Mouse (Mus musculus) embryo, embryonic 9.5 days (tissue): Measurements from ENCODE around the gene Cilp2.

Experiments used
- DNase-seq: peaks from one replicate; pipeline ENCODE4 v3.0.0-alpha.2; 2017; ENCODE audit errors: extremely low spot score

Cilp2 gene

DNA sequence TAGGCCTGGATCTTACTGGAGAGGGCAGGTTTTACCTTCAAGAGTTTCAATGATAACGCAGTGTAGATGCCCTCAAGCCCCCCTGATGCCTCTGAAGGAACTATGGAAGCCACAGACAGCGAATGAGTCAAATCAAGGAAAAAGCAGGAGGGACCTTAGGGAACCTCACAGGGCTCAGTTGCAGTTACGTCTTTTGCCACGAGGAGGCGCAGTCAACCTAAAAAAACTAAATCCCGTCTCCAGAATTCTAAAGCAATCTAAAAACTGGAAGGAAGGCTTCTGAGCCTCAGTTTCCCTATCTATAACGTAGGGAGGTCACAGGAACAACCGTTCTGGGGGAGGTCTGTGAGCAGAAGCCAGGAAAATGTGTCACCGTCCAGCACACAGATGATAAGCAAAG lies 13.3 kb downstream of the Cilp2 start:
- DNase-seq = peak; percentile 68

DNA sequence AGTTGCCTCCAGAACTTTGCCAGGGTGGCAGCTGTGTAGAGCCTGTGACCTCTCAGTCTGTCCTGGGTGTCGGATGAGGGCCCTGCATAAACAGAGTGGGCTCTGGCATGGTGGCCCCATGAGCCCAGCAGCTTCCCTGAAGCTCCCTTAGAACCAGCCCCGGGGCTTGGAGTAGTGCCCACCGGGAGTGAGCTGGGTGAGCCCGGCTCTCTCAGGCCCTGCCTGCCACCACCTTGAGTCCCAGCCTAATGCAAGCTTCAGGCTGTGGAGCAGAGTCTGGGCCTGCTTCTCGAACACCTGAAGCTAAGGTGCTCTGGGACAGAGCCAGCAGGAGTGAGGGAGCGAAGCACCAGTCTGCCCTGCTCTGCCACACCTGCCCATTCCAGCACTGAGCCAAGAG lies 16.6 kb downstream of the Cilp2 start:
- no peak for DNase-seq

DNA sequence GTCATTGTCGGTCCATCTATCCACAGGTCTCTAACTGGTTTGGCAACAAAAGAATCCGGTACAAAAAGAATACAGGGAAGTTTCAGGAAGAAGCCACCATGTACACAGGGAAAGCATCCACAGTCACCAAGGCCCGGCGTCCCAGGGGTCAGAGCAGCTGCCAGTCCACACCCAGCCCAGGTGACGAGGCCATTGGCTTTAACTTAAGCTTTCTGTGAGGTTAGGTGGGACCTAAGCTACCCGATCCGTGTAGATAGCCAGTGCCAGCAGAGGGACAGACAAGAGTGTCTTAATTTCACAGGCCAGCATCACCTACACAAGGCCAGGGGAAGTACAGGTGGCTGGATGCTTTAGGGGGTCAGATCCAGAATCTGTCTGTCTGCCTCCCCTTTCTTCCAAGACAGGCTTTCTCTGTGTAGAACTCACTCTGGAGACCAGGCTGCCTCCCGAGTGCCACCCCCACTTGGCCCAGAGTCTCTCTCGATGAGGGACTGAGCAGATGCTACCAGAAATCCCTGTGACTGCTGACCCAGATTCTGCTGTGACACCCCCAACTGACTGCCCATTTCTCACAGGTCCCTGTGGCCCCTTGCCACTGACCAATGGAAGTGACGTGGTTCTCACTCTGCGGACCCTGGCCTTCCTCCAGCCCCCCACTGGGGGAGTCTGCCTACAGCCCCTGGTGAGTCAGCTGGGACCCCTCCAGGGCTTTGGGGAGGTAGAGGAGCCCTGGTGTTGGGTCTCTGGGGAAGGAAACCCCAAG lies 17.3 kb downstream of the Cilp2 start:
- DNase-seq = no peak

DNA sequence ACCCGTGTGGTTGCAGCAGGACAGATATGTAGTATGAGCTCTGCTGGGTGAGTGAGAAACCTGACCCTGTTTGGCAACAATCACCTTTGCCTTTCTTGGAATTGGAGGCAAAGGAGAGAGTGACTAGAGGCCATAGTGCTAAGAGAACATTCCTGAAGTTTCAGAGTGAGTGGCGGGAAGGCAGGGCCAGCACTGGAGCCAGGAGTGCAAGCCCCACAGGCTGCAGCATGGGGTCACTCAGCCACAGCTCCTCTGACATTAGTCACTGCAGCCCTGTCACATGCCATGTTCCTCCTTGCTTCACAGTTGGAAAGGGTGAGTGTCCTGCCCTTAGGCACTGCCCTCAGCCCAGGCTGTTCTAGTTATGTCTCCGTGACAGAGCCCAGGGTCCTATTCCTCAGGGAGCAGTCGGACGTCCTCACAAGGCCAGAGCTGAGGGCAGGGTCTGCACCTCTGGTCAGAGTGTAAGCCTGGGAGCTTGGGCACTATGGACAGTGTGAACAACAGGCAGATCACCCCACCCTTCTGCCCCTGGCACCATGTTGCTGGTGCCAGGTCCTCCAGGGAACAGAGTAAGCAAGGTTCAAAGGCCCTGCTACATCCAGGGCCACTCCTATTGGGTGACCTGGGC lies 19.7 kb downstream of the Cilp2 start:
- no peak for DNase-seq

DNA sequence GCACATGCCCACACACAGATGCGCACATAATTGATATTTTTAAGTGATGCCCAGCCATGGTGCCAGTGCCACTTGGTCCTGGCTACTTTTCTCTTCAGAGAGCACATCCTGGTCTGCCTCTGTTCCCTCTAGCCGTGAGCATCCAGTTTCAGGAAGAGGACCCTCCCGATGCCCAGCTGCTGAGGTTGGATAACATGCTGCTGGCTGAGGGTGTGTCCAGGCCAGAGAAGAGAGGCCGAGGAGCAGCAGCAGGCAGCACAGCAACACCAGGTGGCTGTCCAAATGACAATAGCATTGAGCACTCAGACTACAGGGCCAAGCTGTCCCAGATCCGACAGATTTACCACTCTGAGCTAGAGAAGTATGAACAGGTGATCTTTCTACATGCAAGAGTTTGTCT lies 23.3 kb downstream of the Cilp2 start:
- DNase-seq = no peak

DNA sequence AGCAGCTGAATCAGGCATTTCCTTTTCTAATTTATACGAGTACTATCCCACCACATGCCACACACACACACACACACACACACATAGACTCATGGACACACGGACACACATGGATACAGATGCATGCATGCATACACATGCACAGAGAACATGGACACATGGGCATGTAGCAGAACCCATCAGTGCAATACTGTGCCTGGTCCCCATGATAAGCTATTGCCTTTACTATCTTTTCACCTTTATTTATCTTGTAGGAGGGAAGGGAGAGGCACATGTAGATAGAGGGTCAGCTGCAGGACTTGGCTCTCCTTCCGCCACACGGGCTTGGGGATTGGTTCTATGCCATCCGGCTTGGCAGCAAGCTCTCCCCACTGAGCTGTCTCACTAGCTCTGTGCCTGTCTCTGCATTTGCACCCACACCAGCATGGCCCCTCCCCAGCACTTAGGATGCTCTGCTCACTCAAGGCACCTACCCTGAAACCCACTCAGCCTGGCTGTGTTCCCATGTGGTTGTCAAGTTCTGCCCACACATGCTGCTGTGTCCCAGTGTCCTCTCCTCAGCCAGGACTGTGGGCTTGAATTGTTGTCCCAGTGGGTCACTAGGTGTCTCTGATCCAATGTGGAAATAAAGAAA lies 24.0 kb downstream of the Cilp2 start:
- DNase-seq = no peak

DNA sequence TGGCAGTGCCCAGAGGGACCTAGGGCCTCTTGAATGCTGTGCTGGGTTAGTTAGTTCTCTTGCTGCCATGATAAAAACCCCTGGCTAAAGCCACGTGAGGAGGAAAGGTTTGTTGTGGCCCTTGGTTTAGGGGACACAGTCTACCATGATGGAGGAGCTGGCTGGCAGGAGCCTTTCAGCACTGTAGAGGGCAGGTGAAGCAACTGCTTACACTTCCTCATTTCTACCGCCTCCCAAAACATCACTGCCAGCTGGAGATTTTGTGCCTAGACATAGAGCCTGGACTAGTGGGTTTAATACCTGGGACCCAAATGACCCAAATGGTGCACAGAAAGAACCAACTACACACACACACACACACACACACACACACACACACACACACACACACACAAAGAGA lies 26.2 kb downstream of the Cilp2 start:
- no peak for DNase-seq

DNA sequence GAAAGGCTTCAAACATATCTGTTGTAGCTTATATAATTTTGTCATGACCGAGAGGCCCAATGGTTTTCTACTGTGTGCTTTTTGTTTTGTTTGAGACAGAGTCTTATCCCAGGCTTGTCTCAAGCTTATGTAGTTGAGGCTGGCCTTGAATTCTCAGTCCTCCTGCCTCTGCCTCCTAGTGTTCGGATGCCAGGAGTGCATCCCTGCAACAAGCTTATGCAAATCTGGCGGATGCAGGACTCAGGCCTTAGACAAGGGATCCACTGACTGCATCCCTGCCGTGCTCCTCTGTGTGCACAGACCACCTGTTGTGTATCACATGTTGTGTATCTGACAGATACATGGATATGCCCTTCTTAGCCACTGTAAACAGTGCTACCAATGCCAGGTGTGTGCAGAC lies 26.7 kb downstream of the Cilp2 start:
- DNase-seq = no peak

DNA sequence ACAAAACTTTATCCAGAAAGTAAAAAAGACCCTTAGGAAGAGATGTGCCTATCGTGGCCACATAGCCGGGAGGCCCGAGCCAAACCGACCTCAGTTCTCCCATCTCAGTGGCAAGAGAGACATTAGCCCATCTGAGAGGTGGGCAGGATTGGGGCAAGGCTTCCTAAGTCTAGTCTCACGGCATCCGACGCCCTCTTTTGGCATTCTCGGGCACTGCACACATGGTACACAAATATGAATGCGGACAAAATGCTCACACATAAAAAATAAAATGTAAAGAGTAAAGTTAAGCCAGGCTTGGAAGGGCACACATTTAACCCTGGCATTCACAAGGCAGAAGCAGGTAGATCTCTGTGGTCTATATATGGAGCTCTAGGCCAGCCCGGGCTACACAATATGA lies 33.6 kb downstream of the Cilp2 start:
- no peak for DNase-seq

DNA sequence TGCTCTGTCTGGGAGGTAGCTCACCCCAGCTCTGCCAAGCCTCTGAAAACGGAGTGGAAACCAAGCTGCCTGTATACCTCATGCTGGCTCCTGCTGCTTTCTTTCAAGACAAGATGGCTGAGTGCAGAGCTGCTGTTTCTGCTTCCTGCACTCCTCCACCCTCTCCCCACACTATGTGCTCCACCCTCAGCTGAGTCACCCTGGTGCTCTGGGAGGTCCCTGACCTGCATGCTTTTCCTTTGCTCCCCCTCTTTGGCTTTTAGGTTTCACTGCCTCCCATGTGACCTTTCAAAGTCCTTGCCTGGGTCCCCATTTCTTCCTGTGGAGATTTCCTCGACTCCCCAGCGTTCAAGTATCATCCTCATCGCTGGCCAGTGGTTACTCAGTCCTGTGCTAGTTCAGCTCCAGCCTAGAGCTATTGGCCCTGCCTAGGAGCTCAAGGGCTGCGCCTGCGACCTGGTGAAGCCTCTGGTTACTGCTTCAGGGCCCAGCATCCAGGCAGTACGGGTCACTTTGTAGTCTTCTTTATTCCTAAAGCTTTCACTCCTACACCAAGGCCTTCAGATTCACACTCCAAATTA lies 36.5 kb downstream of the Cilp2 start:
- DNase-seq = no peak

DNA sequence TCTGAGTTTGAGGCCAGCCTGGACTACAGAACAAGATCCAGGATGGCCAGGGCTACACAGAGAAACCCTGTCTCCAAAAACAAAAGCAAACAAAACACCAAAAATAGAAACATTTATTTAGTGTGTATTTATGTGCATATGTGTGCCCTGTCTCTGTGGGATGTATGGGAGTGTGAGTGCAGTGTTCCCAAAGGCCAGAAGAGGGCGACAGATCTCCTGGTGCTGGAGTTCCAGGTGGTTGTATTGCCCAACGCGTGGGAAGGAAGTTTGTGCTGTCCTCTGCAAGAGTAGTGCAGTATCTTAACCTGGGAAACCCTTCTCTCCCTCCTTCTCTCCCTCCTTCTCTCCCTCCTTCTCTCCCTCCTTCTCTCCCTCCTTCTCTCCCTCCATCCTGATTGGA lies 37.6 kb downstream of the Cilp2 start:
- DNase-seq = no peak

DNA sequence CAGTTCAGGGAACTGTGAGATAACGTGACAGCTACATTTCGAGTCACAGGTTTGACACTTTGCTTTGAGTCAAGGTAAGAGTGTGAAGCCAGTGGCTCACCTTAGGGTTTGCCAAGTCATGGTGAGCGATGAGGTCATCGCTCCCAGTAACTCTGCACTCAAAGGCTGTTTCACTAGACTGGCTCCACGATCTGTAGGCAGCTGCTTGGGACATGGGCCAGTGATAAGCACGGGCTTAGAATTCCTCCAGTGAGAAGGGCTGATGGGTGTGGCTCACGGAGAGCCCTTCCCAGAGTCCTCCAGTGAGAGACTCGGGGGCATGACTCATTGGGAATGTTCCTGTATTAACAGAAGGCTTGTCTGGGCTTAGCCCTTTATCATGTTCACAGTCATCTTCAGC lies 38.5 kb downstream of the Cilp2 start:
- DNase-seq = no peak

DNA sequence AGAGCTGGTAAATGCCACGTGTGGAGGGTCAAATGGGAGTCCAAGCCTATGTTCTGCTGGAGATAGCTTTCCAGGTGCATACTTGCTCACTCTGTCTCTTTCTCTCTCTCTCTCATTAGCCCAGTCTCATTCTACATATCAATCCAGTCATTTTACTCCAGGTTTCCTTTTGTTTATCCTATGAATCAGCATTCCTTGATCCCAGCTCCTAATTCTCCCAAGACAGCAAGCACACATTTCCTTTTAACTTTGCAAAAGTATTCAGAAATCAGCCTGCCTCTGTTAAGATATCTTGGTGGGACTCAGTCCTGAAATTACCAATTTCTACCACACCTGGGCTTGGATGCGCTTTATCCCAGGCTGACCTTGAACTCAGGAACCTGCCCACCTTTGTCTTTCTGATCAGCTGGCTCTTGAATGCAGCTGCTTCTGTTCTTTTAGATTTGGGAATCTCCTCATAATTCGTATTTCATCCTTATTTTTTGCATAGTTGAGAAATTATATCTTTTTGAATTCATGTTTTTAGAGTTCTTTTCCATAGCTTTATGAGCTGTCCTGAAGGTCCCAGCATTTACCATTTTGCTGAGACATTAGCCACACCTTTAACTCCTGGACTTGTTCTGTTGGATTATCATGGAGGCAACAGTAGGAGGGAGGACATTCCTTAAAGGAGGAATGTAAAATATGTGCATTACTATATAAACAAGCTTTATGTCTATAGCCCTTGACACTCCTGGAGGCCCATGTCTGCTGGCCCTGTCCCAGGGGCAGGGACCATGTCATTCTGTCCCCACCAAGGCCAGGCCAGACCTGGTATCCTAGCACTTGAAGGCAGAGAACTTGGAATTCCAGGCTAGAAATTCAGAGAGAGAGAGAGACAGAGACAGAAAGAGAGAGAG lies 40.1 kb downstream of the Cilp2 start:
- DNase-seq = no peak

DNA sequence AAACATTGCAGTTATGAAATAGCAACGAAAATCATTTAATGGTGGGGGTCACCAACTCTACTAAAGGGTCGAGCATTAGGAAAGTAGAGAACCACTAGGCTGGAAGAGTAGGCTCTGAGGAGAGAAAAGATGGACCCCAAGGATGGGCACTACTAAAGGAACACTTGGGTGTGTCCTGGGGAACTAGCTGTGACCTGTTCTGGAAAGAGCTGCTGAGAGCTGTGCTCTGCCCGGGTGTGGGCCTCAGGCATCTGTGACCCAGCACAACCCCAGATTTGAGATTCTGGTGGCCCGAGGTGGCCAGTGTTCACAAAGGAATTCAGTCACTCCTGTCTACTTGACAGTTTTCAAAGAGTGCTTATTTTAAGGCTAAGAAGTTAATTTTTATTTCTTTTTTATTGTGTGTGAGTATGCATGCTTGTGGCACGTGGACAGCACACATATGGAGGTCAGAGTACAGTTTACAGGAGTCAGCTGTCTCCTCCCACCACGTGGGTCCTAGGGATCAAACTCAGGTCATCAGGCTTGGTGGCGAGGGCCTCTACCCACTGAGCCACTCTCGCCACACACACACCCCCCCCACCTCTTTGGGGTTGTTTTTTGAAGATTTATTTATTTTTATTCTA lies 50.3 kb downstream of the Cilp2 start:
- DNase-seq = no peak

DNA sequence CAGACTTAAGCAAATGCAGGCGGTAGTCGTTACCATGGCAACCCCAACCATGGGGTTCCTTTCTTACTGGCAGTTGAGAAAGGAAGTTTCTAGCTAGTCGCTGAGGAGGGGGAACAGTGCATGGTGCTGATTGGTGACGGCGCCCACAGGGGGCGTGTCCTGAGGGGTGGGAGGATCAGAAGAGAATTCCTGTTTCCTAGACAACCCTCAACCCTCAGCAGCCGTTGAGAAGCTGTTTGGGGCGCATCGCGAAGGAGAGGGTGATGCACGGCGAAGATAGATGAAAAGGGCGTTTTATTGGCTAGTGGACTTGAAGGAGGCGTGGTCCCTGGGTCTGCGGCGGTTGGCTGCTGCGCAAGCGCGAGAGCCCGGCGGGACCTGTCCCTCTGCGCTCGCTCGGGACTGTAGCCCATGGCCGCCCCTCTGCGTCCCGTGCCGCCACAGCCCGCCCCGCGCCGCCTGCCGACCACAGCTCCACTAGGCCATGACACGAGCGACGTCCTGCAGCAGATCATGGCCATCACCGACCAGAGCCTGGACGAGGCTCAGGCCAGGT lies 55.1 kb downstream of the Cilp2 start, which contains the start of gene Pbx4:
TSS of gene Pbx4 (plus strand) at position 194 of the 556 bp plus-strand sequence.
- peak; percentile 96 for DNase-seq
